Mouse (Mus musculus): ENCODE measurements around the gene Nap1l5.
"Not testable (repeated sequence)": the region's sequence is repeated elsewhere in the genome, so short reads cannot be mapped to it uniquely, and the experiment has no call there.

The Nap1l5 gene

DNA sequence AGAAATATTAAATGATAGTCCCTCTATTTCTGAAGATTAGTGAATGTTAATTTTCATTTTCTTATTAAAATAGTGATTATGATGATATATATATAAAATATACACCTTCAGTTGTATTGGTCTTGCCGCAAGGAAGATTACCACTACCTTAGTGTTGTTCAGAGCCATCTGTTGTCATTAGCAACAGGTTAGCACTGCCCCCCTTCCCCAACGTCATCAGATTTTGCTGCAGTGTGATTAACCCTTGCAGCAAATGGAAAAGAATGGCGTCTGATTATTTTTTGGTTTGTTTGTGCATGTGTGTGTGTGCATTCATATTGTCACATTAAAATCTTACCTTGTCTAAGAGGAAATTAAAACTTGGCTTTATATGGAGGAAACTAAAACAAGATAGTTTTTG, 2.3 kb downstream of the Nap1l5 start:
- DNase-seq: no peak

DNA sequence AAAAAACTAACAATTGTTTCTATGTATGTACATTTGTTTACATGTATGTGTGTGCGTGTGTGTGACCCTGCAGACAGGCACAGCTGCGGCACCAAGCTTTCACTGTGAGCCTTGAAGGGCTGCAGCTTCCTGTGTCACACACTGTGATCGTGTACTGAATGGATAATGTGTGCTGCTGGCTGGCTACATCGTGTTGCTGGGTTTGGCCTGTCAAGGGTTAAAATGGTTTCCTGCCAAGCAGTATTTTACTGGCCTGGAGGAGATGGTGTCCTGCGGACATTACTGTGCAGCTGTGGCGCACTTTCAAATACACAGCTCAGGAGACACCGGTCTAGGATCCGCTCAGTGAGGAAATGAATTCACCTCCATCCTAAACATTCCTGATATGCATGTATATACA, 3.7 kb downstream of the Nap1l5 start:
- DNase-seq: no peak

DNA sequence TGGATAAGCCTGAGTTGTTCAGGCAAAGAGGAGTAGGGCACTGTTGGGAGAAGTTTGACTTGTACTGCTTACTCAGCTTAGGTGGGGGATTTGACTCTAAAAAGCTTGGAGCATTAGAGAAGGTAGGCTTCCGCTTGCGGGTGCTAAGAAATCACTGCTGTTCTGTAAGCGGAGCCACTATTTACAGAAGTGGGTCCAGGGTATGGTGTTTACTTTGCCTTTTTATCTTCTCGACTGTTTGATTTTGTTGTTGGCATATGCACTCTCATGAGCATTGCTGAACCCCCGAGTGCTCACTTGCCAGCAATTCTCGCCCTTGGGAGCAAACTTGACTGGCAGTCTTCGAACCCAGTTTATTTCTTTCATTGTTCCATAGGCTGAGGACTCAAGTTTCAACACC, 6.3 kb downstream of the Nap1l5 start:
- no peak for DNase-seq

DNA sequence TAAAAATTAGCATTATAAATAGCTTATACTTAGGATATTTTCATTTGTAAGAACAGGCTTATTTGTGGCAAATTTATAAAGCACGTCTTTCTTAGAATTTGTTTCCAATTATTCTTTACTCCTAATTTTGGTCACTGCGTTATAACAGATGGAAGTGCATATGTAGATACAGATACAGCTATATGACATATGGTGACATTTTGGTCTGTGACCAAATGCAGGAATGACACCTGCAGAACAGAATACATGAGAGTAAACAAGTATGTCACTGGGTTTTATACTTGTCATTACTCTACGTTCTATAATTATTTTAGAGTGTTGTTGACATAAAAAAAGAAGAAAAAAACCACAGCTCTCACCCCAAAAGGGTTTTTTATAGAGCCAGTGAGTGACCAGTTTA, 7.8 kb downstream of the Nap1l5 start:
- DNase-seq: no peak

DNA sequence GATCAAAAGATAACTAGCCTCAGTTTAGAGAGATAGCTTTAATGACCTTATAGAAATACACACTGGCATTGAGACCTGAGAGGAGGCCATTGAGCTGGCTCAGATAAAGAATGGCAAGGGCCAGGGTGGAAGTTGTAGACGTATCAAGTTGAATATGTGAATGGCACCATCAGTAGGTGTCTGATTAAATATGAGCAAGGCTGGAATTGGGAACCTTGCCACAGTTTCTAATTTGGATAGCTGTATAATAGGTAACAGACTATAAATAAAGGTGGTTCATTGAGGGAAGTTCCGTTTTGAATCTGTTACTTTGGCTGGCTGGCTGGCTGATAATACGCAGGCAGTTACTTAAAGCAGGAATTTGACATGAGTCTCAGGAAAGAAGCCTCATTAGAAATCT, 10.2 kb downstream of the Nap1l5 start:
- DNase-seq: no peak

DNA sequence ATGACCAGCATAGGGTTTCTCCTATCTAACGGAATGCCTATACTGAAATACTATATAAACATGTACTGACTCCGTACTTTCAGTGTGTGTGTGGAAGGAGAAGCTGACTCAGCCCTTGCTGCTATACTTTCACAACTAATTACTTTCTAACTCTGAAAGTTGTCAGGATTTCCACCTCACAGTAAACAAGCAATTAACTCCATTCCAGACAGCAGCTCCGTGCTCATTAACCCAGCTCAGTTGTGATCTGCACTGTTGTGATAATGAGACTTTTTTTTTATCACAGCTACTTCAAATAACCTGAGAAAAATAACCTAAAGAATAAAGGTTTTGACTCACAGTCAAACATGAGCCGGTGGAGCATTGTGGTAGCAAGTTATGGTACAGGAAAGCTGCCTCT, 11.9 kb downstream of the Nap1l5 start:
- DNase-seq: no peak

DNA sequence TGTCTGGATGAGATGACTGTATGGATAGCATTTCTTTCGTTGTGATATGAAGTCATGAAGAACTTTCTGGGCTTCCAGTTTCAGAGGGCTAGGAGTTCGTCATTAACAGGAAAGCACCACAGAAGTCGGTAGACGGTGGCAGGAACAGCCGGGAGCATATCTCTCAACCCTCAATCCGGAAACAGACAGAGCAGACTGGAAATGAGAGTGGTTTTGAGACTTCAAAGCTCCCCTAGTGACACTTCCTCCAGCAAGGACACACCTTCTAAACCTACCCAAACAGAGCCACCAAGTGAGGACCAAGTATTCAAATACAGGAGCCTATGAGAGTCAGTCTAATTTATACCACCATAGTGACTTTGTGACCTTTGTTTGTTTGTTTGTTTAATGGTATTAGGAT, 13.6 kb downstream of the Nap1l5 start:
- no peak for DNase-seq

DNA sequence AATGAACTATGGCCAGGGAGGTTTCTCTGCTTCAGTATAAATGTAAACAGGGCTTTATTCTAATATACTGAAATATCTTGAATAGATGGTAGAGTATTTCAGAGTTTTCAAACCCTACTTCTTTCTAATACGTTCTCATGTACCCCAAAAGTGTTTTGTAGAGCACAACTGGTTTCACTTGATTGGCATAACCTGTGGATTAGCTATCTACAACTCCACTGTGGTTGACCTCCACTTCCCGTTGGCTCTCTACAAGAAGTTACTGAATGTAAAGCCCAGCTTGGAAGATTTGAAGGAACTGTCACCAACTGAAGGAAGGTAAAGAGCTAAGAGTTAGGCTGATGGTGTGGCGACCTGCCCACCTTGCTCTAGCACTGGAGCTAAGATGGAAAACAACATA, 17.0 kb downstream of the Nap1l5 start:
- DNase-seq: no peak

DNA sequence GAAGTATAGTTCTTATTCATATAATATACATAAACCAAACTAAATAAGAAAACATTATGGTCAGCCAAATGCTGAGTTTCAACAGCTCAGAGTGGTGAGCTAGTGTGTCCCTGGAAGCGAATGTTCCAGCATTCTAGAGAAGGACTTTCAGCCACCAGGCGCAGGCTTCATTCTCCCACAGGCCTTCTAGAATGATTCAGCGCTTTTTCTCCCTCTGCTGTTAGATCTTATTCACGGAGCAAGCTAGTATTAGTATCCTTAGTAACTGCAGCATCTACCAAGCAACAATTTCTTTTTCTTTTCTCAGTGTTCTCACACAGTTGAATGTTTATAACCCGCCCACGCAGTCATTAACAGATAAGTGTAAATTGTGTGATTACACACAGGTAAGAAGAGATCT, 24.6 kb downstream of the Nap1l5 start:
- DNase-seq: no peak

DNA sequence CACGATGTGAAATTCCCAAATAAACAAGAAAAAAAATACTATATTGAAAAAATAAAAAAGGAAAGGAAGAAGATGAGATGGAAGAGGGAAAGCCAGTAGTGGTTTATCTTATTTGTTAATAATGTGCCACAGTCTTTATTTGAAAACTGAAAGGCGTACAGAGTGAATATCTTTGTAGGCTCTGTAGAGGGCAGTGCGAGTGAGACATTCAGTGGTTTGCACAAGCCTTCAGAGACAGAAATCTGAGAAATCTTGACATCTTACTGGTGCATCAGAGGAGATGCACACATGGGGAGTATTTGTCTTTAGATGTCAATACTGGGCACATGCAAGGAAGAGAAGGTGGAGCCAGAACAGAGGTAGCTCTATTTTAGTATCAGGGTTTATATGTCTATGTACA, 25.5 kb downstream of the Nap1l5 start:
- DNase-seq: no peak

DNA sequence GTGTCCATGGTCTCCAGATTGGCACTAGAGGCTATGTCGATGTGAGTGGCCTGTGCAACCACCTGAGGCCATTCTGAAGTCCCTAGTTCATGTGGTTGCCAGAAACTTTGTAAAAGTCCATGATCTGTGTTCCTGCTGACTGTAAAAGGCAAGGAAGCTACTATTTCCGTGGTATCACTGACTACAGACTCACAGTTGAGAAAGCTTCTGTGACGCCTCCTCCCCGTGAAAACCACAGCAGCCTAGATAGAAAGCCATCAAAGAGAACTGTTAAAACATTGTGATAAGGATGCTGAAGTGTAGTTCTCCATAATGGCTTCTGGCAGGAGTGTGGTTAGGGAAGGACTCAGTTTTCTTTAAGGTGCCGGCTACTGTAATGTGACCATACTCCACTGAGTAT, 26.0 kb downstream of the Nap1l5 start:
- no peak for DNase-seq

DNA sequence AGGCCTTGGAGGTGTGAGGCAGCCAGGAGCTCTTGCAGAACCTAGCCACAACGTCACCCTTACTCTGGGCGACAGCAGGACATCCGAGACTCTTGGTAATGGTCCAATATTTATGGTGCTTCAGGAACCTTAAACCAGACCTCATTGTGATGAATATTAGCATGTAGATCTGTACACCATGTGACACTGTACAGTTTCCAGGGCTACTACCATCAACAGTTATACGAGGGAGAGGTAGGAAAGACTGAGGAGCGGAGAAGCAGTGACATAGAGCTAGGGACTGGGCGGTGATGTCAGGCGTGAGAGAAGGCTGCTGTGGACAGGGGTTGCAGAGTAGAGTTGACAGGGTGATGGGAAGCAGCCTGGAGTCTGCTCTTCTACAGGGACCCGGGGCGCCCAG, 26.9 kb downstream of the Nap1l5 start:
- no peak for DNase-seq

DNA sequence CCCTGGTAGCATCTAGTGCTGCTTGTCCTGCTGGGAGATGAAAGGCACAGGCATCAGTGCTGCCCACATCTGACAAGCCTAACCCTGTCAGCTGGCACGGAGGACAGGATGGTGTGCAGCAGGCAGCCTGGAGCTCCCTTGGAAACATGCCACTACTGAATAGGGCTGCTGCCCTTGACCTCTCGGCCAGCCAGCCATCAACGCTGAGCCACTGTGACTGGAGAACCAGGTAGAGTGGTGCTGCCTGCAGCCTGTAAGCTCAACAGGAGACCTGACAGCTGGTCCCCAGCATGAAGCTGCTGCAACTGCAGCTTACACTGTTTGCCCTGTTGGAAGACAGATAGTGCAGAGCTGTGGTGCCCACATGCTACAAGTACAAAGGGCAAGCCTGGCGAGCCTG, 27.3 kb downstream of the Nap1l5 start:
- no peak for DNase-seq

DNA sequence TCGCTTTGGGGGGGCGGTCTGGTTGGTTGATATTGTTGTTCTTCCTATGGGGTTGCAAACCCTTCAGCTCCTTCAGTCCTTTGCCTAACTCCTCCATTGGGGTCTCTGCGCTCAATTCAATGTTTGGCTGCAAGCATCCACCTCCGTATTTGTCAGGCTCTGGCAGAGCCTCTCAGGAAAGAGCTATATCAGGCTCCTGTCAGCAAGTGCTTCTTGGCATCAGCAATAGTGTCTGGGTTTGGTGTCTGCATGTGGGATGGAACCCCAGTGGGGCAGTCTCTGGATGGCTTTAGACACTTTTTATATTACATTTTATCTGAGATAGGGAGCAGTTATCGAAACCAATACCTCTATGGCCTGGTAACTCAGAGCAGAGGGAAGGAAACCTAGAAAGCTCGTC, 39.0 kb downstream of the Nap1l5 start:
- not testable (repeated sequence) for DNase-seq

DNA sequence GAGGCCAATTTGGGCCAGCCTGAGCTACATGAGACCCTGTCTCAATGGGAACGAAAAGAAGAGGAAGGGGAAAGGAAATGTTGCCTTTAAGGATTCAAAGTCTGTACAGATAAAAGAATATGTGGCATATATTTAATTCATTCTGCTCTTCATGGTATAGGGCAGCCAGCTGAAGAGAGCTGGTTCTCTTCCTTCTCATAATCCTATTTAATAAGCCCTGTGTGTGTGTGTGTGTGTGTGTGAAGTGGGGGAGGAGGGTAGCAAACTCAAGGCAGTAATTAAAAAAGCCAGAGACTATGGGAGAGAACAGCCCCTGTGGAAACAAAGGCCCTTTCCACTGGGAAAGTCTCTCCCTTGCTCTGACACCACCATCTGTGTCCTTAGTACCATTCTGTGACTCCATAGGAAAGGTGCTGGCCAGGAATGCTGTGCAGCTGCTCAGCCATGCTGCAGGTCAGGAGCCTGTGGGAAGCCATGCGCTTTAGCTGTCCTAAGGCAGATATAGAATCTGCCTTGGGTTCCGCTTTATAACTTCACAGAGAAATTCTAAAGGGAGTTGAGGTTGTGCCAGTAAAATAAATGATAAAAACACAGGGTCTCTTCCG, 43.1 kb downstream of the Nap1l5 start:
- no peak for DNase-seq

DNA sequence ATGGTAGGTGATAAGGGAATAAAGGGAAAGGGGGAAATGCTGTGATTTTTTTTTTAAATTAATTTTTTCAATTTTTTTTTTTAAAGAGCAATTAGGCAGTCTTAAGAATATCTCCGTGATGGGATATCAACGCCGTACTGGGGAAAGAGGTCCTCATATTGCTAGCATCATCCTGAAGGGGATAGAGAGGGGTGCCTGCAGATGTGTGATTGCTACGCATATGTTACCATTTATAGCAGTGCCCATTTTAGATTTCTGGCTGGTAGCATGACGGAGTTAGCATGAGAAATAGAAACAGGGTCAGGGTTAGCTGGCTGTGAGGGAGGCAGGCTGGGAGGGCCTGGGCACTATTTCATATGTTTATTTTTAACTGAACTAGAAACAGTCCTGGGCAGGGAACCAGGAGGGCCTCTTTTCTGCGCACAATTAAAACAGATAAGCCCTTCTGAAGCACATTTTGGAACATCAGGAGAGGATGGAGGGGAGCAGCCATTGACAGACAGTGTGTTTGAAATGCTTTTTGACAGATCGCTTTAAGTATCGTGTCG, 44.4 kb downstream of the Nap1l5 start:
- no peak for DNase-seq

DNA sequence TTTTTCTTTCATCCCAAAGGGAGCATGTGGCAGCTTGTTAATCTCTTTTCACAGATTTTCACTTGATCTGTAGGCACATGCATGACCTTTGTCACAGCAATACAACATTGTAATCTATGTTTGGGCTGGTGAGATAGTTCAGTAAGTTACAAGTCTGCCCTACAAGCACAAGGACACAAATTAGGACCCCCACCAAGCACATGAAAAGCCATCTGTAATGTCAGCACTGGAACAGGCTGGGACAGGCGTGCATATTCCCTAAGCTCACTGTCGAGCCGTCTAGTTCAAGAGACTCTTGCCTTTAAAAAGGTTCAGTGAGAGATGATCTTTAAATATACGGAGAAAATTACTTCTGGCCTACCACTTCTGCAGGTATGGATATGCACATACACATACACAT, 47.4 kb downstream of the Nap1l5 start:
- no peak for DNase-seq

DNA sequence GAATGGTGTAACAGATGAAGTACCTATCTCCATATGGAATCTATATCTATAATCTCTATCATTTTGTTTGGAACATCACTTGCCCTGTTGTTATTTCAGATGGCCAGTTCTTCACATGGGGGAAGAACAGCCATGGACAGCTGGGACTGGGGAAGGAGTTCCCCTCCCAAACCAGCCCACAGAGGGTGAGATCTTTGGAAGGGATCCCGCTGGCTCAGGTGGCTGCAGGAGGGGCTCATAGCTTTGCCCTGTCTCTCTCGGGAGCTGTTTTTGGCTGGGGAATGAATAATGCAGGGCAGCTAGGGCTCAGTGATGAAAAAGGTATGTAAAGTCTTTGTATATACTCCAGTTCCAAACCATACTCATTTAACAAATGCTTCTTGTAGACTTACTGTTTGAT, 50.4 kb downstream of the Nap1l5 start:
- no peak for DNase-seq

DNA sequence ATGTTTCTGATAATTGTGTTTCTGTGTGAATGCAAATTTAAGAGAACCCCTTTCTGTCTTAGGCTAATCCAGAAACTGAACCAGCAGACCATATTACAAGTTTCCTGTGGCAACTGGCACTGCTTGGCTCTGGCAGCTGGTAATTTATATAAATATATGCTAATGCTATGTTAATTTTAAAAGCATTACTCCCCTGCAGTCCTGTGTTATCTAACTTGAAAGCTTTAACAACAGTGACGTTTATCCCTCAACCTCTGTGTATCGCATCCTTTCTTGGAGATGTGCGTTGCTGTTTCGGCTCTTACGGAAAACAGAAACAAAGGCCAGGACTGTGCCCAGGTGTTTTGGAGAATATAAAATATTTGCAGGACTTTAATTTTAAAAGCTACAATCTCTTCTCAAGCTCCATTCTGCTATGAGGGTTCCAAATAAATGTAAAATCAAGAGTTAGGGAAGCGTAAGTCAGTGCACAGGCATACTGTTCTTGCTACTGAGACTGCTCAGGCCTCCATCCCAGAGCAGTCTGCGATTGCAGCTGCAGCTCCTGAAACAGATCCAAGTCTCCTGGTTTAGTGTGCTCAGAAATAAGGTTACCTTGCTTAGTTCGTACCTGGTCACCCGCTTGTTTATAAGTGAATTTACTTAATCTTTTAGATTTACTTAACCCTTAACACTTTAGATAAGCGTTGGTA, 51.1 kb downstream of the Nap1l5 start:
- DNase-seq: no peak

Measured in lung, adult 18-20 months (tissue).